Mouse (Mus musculus): ENCODE results near the gene Thada. TPM values are rescaled to one million over a fixed set of nuclear protein-coding genes. Genes with fewer than 3 reads are reported as not detected.
A peak's percentile ranks its signal among the peaks of the same experiment; 100 is the strongest.

Gene Thada
- total RNA-seq, 2 experiments from 2014 or later, result 5.6 to 6.8 TPM

DNA sequence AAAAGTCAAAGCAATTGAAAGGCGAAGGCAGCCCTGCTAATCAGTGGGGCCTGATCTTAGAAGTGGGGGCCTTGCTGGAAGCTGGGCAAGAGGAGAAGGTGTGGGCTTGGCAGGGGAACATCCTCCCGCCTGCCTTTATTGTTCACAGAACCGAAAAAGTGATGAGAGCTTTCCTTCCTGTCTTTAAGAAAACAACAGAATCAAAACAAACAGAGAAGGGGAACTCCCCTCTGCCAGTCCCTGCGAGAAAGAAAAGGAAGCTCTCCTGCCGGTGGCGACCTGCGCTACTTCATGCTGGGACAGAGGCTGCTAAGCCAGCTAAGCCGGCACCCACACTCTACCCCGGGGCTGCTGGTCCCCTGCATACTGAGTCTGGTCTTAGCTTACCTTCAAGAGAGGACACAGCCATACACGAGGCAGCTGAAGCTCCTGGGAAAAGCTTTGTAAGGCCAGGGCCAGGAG is 320.1 kb downstream of the Thada start:
- H3K27ac ChIP-seq, result peak overlapping the region; percentile 83
- intact Hi-C loops (cut with DNase I), result loop anchor here (5.0 kb wide), 1 partner anchor 41 kb away; the partner anchor contains the start of gene Zfp36l2

DNA sequence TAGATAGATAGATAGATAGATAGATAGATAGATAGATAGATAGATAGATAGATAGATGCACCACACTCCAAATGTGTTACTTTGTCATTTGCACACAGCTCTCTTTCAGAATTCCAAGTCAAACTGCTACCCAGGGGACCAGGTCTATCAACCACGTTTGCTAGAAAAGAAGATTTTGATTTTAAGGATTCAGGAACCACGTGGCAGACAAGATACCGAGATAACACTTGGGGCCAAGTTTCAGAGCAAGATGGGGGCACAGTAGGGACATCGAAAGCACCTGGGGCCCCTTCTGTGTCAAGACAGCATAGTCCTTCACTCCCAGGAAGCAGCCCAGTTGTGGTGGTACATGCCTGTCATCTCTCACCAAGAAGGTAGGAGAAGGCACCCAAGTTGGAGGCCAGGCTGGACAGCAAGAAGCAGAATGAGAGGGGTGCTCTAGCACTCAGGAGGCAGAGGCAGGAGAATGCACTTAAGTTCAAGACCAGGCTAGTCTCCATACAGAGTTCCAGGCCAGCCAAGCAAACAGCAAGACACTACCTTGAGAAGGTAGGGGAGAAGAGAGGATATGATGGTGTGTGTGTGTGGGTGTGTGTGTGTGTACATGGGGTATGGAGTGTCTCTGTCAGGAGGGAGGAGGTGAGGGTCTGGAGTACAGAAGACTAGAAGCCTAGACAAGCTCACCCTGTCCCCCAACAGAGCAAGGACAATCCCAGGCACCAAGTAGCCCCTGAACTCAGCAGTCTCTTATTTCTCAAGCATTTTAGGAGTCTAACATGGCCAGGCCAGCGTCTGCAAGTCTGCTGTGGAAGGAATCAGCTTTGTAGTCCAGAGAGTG is 321.0 kb downstream of the Thada start:
- Histone ChIP-seq H3K4me3 (no peak overlapping the region), H3K27ac (peak overlapping the region; percentile 83)
- no peak for DNase-seq
- intact Hi-C loops (cut with DNase I), result loop anchor here (5.0 kb wide), 1 partner anchor 42 kb away; the partner anchor contains the start of gene Zfp36l2
- TF ChIP-seq CTCF (IDR thresholded peaks at IDR 0.05), result no peak

More for the DNA sequence above, 320.1 kb downstream of the Thada start:
- DNase-seq, result peak; percentile 35
- TF ChIP-seq CTCF (IDR thresholded peaks at IDR 0.05), result no peak
- no peak overlapping the region for H3K4me3 ChIP-seq

DNA sequence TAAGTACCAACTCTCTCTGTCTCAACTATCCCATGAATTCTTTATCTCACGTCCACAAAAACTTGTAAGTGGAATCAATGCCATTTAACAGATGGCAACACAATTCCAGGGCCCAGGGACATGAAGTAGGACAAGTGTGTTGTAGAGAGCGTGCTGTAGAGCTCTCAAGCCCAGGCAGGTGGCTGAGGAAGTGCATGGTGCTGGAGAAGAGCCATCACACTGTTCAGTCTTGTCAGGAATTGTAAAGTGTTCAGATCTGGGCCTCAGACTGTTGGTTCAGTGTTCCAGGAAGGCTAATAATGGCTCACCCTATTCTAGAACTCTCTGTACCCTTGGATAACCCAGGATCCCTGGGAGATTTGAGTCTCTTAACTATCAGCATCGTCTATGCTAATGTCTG is 321.9 kb downstream of the Thada start:
- TF ChIP-seq CTCF (IDR thresholded peaks at IDR 0.05), result no peak
- intact Hi-C loops (cut with DNase I), result no loop called here
- Histone ChIP-seq H3K27ac (no peak overlapping the region), H3K4me3 (no peak overlapping the region)
- DNase-seq, result no peak

DNA sequence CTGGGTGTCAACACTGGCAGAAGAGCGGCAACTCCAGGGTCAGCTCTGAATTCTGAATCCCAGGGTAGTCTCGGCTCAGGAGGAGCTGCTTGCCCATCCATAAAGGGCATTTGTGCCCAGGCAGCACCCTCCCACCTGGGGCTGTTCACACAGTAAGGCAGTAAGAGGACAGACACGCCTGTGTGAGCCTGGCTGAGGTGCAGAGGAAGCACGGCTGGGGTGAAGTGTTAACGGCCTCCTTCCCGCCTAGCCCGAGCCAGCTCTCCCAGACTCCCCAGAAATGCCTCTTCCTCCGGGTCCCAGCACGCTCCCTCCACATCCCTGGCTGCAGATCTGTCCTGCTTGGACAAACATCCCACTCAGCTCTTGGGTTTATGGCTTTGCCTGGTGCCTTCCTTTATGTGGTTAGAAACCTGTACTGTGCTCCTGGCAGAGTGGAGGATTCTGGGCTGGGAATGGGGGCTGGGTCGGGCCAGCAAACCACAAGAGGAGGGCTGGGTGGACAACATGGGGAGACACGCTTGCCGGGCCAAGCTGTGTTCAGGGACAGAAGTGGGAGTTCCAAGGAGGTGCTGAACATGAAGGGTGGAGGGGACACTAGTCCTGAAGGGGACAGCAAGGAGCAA is 322.7 kb downstream of the Thada start:
- DNase-seq, result no peak
- H3K27ac ChIP-seq, result peak overlapping the region; percentile 74; the same call in 1 of the 2 replicates
- intact Hi-C loops (cut with DNase I), result no loop called here
- H3K4me3 ChIP-seq, result no peak overlapping the region
- TF ChIP-seq CTCF (IDR thresholded peaks at IDR 0.05), result no peak

DNA sequence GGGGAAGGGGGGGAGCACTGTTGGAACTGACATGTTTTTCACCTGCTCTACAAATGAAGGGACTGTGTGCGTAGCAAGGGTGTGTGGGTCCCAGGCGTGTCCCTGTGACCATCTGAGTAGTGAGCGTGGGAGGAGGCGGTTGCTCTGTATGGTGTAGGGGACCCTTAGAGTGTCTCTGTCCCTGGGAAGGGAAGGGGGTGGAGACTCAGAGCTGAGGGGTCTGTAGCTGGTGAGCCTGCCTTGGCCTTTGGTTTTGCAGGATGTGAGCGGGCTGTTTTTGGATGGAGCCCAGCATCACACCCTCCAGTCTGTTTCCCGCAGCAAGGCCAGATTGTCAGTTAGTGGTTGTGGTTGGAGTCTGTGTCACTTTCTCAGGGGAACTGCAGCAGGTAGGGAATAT is 324.3 kb downstream of the Thada start:
- intact Hi-C loops (cut with DNase I), result no loop called here
- no peak for DNase-seq
- peak overlapping the region; percentile 74 for H3K27ac ChIP-seq
- H3K4me3 ChIP-seq, result no peak overlapping the region
- TF ChIP-seq CTCF (IDR thresholded peaks at IDR 0.05), result no peak

DNA sequence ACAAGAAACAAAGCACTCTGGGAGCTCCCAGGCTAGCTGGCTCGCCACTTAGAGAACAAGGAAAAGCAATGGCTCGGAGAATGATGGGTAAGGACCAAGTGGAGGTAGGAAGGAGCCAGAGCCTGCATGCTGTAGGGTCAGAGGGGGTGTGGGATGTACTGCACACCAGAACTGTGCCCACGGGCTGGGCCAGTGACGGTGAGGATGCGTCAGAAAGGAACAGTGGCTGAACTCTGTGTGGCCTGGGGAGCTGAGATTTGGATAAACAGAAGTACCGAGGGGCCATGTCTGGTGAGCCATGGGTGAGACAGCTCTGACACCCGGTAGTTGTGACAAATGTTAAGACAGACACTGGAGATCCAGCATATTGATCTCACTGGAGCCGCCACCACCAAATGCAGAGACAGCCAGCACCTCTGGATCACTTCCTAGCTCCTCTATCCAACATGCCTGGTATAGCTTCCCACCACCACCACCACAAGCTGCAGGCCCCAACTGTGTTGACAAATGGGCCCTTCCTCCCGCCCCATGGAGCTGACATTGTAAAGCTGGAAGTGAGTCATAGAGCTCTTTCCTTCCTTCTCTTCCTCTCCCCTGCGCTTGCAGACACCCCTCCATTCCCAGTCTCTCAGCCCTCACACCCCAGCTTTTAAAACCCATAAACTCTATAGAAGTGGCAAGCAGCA is 325.0 kb downstream of the Thada start:
- no peak for DNase-seq
- Histone ChIP-seq H3K27ac (peak overlapping the region; percentile 74), H3K4me3 (no peak overlapping the region)
- intact Hi-C loops (cut with DNase I), result no loop called here
- no peak for TF ChIP-seq CTCF (IDR thresholded peaks at IDR 0.05)

Other genes with a start within 250 kb of the Thada start
- gene Plekhh2, start 45.7 kb upstream of the Thada start, total RNA-seq (2021), result 1 to 10 TPM in 1 of 2 experiments, under 1 TPM in 1; 0.77 to 1.7 TPM
- gene Dync2li1, start 160.3 kb upstream of the Thada start, total RNA-seq (2021), result 1 to 10 TPM; 3.2 to 3.6 TPM
- not detected for gene Abcg8, start 210.1 kb upstream of the Thada start, total RNA-seq (2021)
- not detected for gene Abcg5, start 216.8 kb upstream of the Thada start, total RNA-seq (2021)